In the genomic region with DNA sequence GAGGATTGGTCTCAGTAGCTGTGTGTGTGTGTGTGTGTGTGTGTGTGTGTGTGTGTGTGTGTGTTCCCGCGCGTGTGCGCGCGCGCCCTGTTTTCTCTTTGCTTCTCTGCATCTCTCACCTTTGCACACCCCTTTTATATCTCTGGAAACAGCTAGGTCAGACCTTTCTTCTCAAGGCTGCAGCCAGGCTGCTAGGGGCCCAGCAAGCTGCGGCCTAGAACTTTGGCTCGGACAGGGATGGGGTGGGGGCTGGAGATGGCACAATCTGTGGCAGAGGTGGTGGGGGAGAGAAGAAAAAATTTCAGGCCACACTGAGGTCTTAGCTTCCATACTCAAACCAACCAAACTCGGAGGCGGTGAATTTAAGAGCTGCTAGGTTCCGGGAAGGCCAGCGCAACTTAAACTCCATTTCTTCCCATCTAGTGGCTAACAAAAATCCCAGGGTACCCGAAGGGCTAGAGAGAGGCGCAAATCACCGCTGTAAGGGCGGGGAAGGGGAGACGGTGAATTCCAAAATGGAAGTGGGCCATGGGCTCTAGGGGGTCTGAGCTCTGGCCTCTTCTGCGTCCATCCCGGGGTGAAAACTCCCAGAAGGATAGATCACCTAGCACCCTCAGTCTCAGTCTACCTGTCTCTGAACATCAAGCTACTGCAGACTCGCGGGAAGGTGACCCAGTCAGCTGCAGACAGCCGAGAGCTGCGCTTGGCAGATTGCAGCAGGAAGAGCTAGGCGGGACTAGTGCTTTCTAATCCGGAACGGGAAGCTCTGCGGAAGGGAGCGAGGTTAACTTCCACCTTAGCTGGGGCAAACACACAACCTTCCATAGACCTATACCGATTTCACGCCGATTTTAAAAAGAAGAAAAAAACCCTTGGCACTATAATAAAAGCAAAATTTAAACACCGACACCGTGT, we compare ENCODE assay signal across 9 mouse cellular contexts. TPM values are rescaled to one million over a fixed set of nuclear protein-coding genes. Genes with fewer than 3 reads are reported as not detected.
DNase-seq lines count a peak whose midpoint lies in the region; ATAC-seq and TF ChIP-seq lines count a peak whose summit lies in the region.
"Had no signal": no experiment of that assay in that cellular context is flagged by ENCODE, and none has a peak within 500 bp of the region (broad histone marks: within the 10 kb centered on the region; RNA-seq: fewer than 3 reads in every experiment).

No protein-coding gene starts in this region.

- peak overlapping the region; percentile 32 for H3K4me3 ChIP-seq in heart, adult 2 months
- H3K4me3 ChIP-seq in forebrain, embryonic 14.5 days (ENCODE audit: low read depth, low read length), result peak overlapping the region; percentile 49
- peak overlapping the region; percentile 31 for H3K4me3 ChIP-seq in intestine, embryonic 14.5 days (ENCODE audit: low read depth, low read length)
- H3K4me3 ChIP-seq in liver, embryonic 11.5 days (ENCODE audit: low read depth, low read length), result peak overlapping the region; percentile 33
- H3K4me3 ChIP-seq in neural tube, embryonic 14.5 days (ENCODE audit: low read depth, low read length), result peak overlapping the region; percentile 46

- no peak for TF ChIP-seq EP300 in heart, adult 2 months (IDR thresholded peaks at IDR 0.05; ENCODE audit: insufficient read depth, low read depth, low read length)

- no peaks in the 10 kb centered on the region for H3K4me1 ChIP-seq in heart, adult 2 months (ENCODE audit: control insufficient read depth, insufficient read depth, low read length)
- 0 out of 2 replicates have a peak, but pooled peaks cover 2% of the 10 kb centered on the region for H3K4me1 ChIP-seq in forebrain, embryonic 14.5 days (ENCODE audit: control insufficient read depth, insufficient read depth, low read length)
- no peaks in the 10 kb centered on the region; the same call in 1 of the 2 replicates for H3K4me1 ChIP-seq in intestine, embryonic 14.5 days (replicated peaks; ENCODE audit: control insufficient read depth, insufficient read depth, low read length)
- peaks cover 4% of the 10 kb centered on the region; the same call in 1 of the 2 replicates for H3K4me1 ChIP-seq in liver, embryonic 11.5 days (replicated peaks; ENCODE audit: control insufficient read depth, insufficient read depth, low read length)
- H3K4me1 ChIP-seq in neural tube, embryonic 14.5 days (ENCODE audit: control insufficient read depth, insufficient read depth, low read length), result 0 out of 2 replicates have a peak, but pooled peaks cover 3% of the 10 kb centered on the region

- no peak overlapping the region for H3K9ac ChIP-seq in heart, adult 2 months (ENCODE audit: low read depth, low read length)
- H3K9ac ChIP-seq in forebrain, embryonic 14.5 days (ENCODE audit: low read length), result peak overlapping the region; percentile 82
- 0 out of 2 replicates have a peak overlapping the region, but pooled peaks have one; percentile 20 for H3K9ac ChIP-seq in intestine, embryonic 14.5 days (ENCODE audit: low read length)
- no peak overlapping the region for H3K9ac ChIP-seq in liver, embryonic 11.5 days (ENCODE audit: low read depth, low read length)
- H3K9ac ChIP-seq in neural tube, embryonic 14.5 days (replicated peaks; ENCODE audit: low read depth, low read length), result peak overlapping the region; percentile 73

- no peaks in the 10 kb centered on the region for H3K79me2 ChIP-seq in heart, adult 2 months (replicated peaks; ENCODE audit: control insufficient read depth, insufficient read depth, low read length)

- no peaks in the 10 kb centered on the region for H3K9me3 ChIP-seq in forebrain, embryonic 14.5 days (replicated peaks; ENCODE audit: control insufficient read depth, low read length)
- no peaks in the 10 kb centered on the region for H3K9me3 ChIP-seq in intestine, embryonic 14.5 days (ENCODE audit: control insufficient read depth, low read length)
- no peaks in the 10 kb centered on the region for H3K9me3 ChIP-seq in liver, embryonic 11.5 days (ENCODE audit: control insufficient read depth, low read length)
- no peaks in the 10 kb centered on the region for H3K9me3 ChIP-seq in neural tube, embryonic 14.5 days (ENCODE audit: control insufficient read depth, low read length)
- H3K9me3 ChIP-seq: G1E had no signal

- H3K4me2 ChIP-seq in forebrain, embryonic 14.5 days (ENCODE audit: low read length), result peak overlapping the region; percentile 70
- H3K4me2 ChIP-seq in intestine, embryonic 14.5 days (ENCODE audit: low read length), result peak overlapping the region; percentile 69
- H3K4me2 ChIP-seq in liver, embryonic 11.5 days, result peak overlapping the region; percentile 38
- peak overlapping the region; percentile 70 for H3K4me2 ChIP-seq in neural tube, embryonic 14.5 days (ENCODE audit: low read depth, low read length)

- 17% methylated on average over 34 of the region's 34 CpGs for WGBS in heart, adult 2 months
- 2% methylated on average over 34 of the region's 34 CpGs for WGBS in forebrain, embryonic 14.5 days
- WGBS in intestine, embryonic 14.5 days, result 6% methylated on average over 34 of the region's 34 CpGs
- WGBS in liver, embryonic 11.5 days, result 4% methylated on average over 34 of the region's 34 CpGs
- WGBS in neural tube, embryonic 14.5 days, result 1% methylated on average over 34 of the region's 34 CpGs

- peaks cover 28% of the 10 kb centered on the region for H3K27me3 ChIP-seq in heart, adult 2 months (ENCODE audit: control insufficient read depth, insufficient read depth, low read length)
- H3K27me3 ChIP-seq in forebrain, embryonic 14.5 days (replicated peaks; ENCODE audit: control insufficient read depth, insufficient read depth, low read length), result peaks cover 36% of the 10 kb centered on the region
- peaks cover 91% of the 10 kb centered on the region for H3K27me3 ChIP-seq in intestine, embryonic 14.5 days (replicated peaks; ENCODE audit: control insufficient read depth, insufficient read depth, low read length)
- peaks cover 100% of the 10 kb centered on the region for H3K27me3 ChIP-seq in liver, embryonic 11.5 days (replicated peaks; ENCODE audit: control insufficient read depth, insufficient read depth, low read length)
- H3K27me3 ChIP-seq in neural tube, embryonic 14.5 days (ENCODE audit: control insufficient read depth, insufficient read depth, low read length), result peaks cover 12% of the 10 kb centered on the region

- peak in 1 of 2 experiments; percentile 51 for DNase-seq in heart, adult 2 months
- DNase-seq in heart, adult 9 months (ENCODE audit: low spot score in 2 of 2), result no peak
- peak; percentile 70 for DNase-seq in cerebellum, adult 11 months
- DNase-seq in forebrain, embryonic 14.5 days (ENCODE audit: low spot score), result peak; percentile 68
- peak; percentile 77 for DNase-seq in intestine, embryonic 14.5 days (ENCODE audit: low spot score)
- DNase-seq in liver, embryonic 11.5 days (ENCODE audit: low spot score), result peak; percentile 48
- no peak for DNase-seq in gastrocnemius, postnatal 10 days

- TF ChIP-seq POLR2A in heart, adult 2 months (IDR thresholded peaks at IDR 0.05; ENCODE audit: insufficient read depth, low read depth, low read length), result no peak

- H3K36me3 ChIP-seq in heart, adult 2 months (ENCODE audit: control insufficient read depth, insufficient read depth, low read length), result no peaks in the 10 kb centered on the region
- no peaks in the 10 kb centered on the region for H3K36me3 ChIP-seq in forebrain, embryonic 14.5 days (ENCODE audit: control insufficient read depth, insufficient read depth, low read length)
- no peaks in the 10 kb centered on the region for H3K36me3 ChIP-seq in intestine, embryonic 14.5 days (ENCODE audit: control insufficient read depth, insufficient read depth, low read length)
- no peaks in the 10 kb centered on the region for H3K36me3 ChIP-seq in liver, embryonic 11.5 days (ENCODE audit: control insufficient read depth, insufficient read depth, low read length)
- no peaks in the 10 kb centered on the region for H3K36me3 ChIP-seq in neural tube, embryonic 14.5 days (ENCODE audit: control insufficient read depth, insufficient read depth, low read length)
- H3K36me3 ChIP-seq: G1E had no signal

- no peak for TF ChIP-seq CTCF in heart, adult 2 months (IDR thresholded peaks at IDR 0.05)

- no peak for ATAC-seq in forebrain, embryonic 14.5 days
- ATAC-seq in intestine, embryonic 14.5 days (replicated peaks; ENCODE audit: low FRiP score, low TSS enrichment, low read depth), result no peak
- no peak for ATAC-seq in liver, embryonic 11.5 days (replicated peaks; ENCODE audit: low FRiP score)
- ATAC-seq in neural tube, embryonic 14.5 days (ENCODE audit: low read depth), result no peak

- no peak overlapping the region for H3K27ac ChIP-seq in heart, adult 2 months
- H3K27ac ChIP-seq in forebrain, embryonic 14.5 days (ENCODE audit: low read depth, low read length), result peak overlapping the region; percentile 90
- H3K27ac ChIP-seq in intestine, embryonic 14.5 days (ENCODE audit: low read depth), result no peak overlapping the region
- no peak overlapping the region for H3K27ac ChIP-seq in liver, embryonic 11.5 days (ENCODE audit: low read depth, low read length)
- H3K27ac ChIP-seq in neural tube, embryonic 14.5 days (ENCODE audit: low read depth, low read length), result peak overlapping the region; percentile 95

- intact Hi-C loops in heart, adult 2 months (cut with DNase I), result loop anchor here (5.0 kb wide), 1 partner anchor 581 kb away; no protein-coding TSS in a partner anchor

RNA-seq across cellular contexts. Expression of a gene that starts 3.7 kb away (rescaled TPM):
- 1 to 10 TPM; 3.5 TPM for total RNA-seq in heart, adult 2 months (2021)
- 6.0 and 8.8 TPM in 2 replicates for polyA plus RNA-seq in heart, adult 2 months (2012; rRNA removed)
- polyA plus RNA-seq in forebrain, embryonic 14.5 days (2014; fragmentation: Nextera tagmentation; extraction: Ambion mirVana), result 56.5 and 58.6 TPM in 2 replicates
- polyA plus RNA-seq in intestine, embryonic 14.5 days (2014; fragmentation: Nextera tagmentation; extraction: Ambion mirVana), result 13.5 and 15.9 TPM in 2 replicates
- polyA plus RNA-seq in liver, embryonic 11.5 days (2014; fragmentation: Nextera tagmentation; extraction: Ambion mirVana), result 6.4 and 6.9 TPM in 2 replicates
- 60.9 and 69.7 TPM in 2 replicates for polyA plus RNA-seq in neural tube, embryonic 14.5 days (2014; fragmentation: Nextera tagmentation; extraction: Ambion mirVana)
- 1 to 10 TPM; 3.2 to 3.3 TPM for total RNA-seq in gastrocnemius, postnatal 10 days (2021)
- polyA plus RNA-seq: G1E had no signal

Comparison
In these comparisons a context has a peak if more than half of its experiments do, and no peak if none do; other contexts are left out.
1. DNase-seq: peak in cerebellum, adult 11 months (single experiment), forebrain, embryonic 14.5 days (single experiment), intestine, embryonic 14.5 days (single experiment) and liver, embryonic 11.5 days (single experiment); none in heart, adult 9 months (0 of 2) and gastrocnemius, postnatal 10 days (single experiment).
2. H3K27ac ChIP-seq: peak in forebrain, embryonic 14.5 days (single experiment) and neural tube, embryonic 14.5 days (single experiment); none in heart, adult 2 months (single experiment), intestine, embryonic 14.5 days (single experiment) and liver, embryonic 11.5 days (single experiment).
3. H3K9ac ChIP-seq: peak in forebrain, embryonic 14.5 days (single experiment), intestine, embryonic 14.5 days (single experiment) and neural tube, embryonic 14.5 days (single experiment); none in heart, adult 2 months (single experiment) and liver, embryonic 11.5 days (single experiment).
4. Peak in every context shown above with its lines, with median percentiles within 50 percentile points of each other: H3K4me3 ChIP-seq and H3K4me2 ChIP-seq.